In the genomic region with DNA sequence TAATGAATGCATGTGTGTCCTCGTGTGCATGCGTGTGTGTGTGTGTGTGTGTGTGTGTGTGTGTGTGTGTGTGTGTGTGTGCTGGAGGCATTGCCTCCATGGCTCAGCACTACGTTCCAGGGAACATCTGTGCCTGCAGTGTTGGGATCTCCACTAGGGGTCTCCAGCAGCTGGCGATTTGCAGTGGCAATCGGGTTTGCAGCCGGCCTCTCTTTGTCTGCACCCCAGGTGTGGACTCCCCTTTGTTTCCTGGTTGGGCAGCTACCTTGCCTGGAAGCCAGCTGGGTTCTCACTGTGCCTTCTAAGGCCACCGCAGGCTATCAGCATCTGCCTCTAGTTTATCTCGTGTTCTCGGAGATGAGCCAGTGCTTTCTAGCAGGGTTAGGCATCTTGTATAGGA, we compare ENCODE assay signal across 8 mouse cellular contexts. TPM values are rescaled to one million over a fixed set of nuclear protein-coding genes. Genes with fewer than 3 reads are reported as not detected.
DNase-seq lines count a peak whose midpoint lies in the region; ATAC-seq and TF ChIP-seq lines count a peak whose summit lies in the region.

No protein-coding gene starts in this region.

- H3K36me3 ChIP-seq in heart, embryonic 15.5 days, result no peaks in the 10 kb centered on the region
- H3K36me3 ChIP-seq in liver, postnatal 0 days (replicated peaks; ENCODE audit: insufficient read depth, low read length), result no peaks in the 10 kb centered on the region
- no peaks in the 10 kb centered on the region for H3K36me3 ChIP-seq in neural tube, embryonic 13.5 days
- no peaks in the 10 kb centered on the region for H3K36me3 ChIP-seq in testis, adult 2 months (ENCODE audit: control insufficient read depth, insufficient read depth, low read length)

- ATAC-seq in heart, embryonic 15.5 days (replicated peaks; ENCODE audit: insufficient number of reproducible peaks, insufficient read depth, low FRiP score, low read depth), result no peak
- ATAC-seq in liver, postnatal 0 days, result peak; percentile 65; the same call in 1 of the 2 replicates
- peak; percentile 80 for ATAC-seq in neural tube, embryonic 13.5 days (ENCODE audit: low read depth)

- H3K4me3 ChIP-seq in embryonic fibroblast, embryonic 13.5 days (ENCODE audit: insufficient read depth, low read length), result no peak overlapping the region
- peak overlapping the region; percentile 6 for H3K4me3 ChIP-seq in heart, embryonic 15.5 days
- no peak overlapping the region for H3K4me3 ChIP-seq in liver, postnatal 0 days (ENCODE audit: low read depth, low read length)
- no peak overlapping the region for H3K4me3 ChIP-seq in neural tube, embryonic 13.5 days
- H3K4me3 ChIP-seq in testis, adult 2 months (ENCODE audit: control insufficient read depth, low read depth, low read length), result no peak overlapping the region

- no peaks in the 10 kb centered on the region for H3K9me3 ChIP-seq in heart, embryonic 15.5 days (replicated peaks)
- H3K9me3 ChIP-seq in liver, postnatal 0 days (ENCODE audit: low read length), result no peaks in the 10 kb centered on the region
- no peaks in the 10 kb centered on the region for H3K9me3 ChIP-seq in neural tube, embryonic 13.5 days

- peak overlapping the region; percentile 39 for H3K4me2 ChIP-seq in heart, embryonic 15.5 days
- no peak overlapping the region for H3K4me2 ChIP-seq in liver, postnatal 0 days (ENCODE audit: low read depth, low read length)
- peak overlapping the region; percentile 41 for H3K4me2 ChIP-seq in neural tube, embryonic 13.5 days

- H3K4me1 ChIP-seq in embryonic fibroblast, embryonic 13.5 days (ENCODE audit: control insufficient read depth, insufficient read depth, low read length), result no peaks in the 10 kb centered on the region
- H3K4me1 ChIP-seq in heart, embryonic 15.5 days (replicated peaks), result peaks cover 6% of the 10 kb centered on the region
- H3K4me1 ChIP-seq in liver, postnatal 0 days (ENCODE audit: insufficient read depth), result peaks cover 16% of the 10 kb centered on the region; the same call in 1 of the 2 replicates
- H3K4me1 ChIP-seq in neural tube, embryonic 13.5 days (replicated peaks), result peaks cover 21% of the 10 kb centered on the region
- peaks cover 3% of the 10 kb centered on the region for H3K4me1 ChIP-seq in testis, adult 2 months (ENCODE audit: control insufficient read depth, insufficient read depth, low read length)

- WGBS in heart, embryonic 15.5 days, result 3% methylated on average over 9 of the region's 9 CpGs
- 5% methylated on average over 9 of the region's 9 CpGs for WGBS in liver, postnatal 0 days (ENCODE audit: insufficient replicate concordance)
- 4% methylated on average over 9 of the region's 9 CpGs for WGBS in neural tube, embryonic 13.5 days

- no peak overlapping the region for H3K27ac ChIP-seq in embryonic fibroblast, embryonic 13.5 days (ENCODE audit: insufficient read depth, low read length)
- no peak overlapping the region for H3K27ac ChIP-seq in heart, embryonic 15.5 days
- H3K27ac ChIP-seq in liver, postnatal 0 days (ENCODE audit: low read depth), result no peak overlapping the region
- peak overlapping the region; percentile 84 for H3K27ac ChIP-seq in neural tube, embryonic 13.5 days (replicated peaks)
- H3K27ac ChIP-seq in testis, adult 2 months (ENCODE audit: control insufficient read depth, insufficient read depth, low read depth, low read length), result no peak overlapping the region

- peak; percentile 79 for TF ChIP-seq CTCF in embryonic fibroblast, embryonic 13.5 days (IDR thresholded peaks at IDR 0.05; ENCODE audit: borderline replicate concordance, insufficient read depth, low read length)
- peak; percentile 84 for TF ChIP-seq CTCF in liver, postnatal 0 days (IDR thresholded peaks at IDR 0.05; ENCODE audit: low read depth)
- peak; percentile 50; the same call in 1 of the 2 replicates for TF ChIP-seq CTCF in testis, adult 2 months (IDR thresholded peaks at IDR 0.05; ENCODE audit: control insufficient read depth, insufficient read depth, insufficient replicate concordance, low read depth, low read length)

- no peak for TF ChIP-seq EP300 in liver, postnatal 0 days (IDR thresholded peaks at IDR 0.05; ENCODE audit: low read depth)

- no peak for TF ChIP-seq POLR2A in embryonic fibroblast, embryonic 13.5 days (IDR thresholded peaks at IDR 0.05; ENCODE audit: low read depth, low read length)
- no peak for TF ChIP-seq POLR2A in testis, adult 2 months (IDR thresholded peaks at IDR 0.05; ENCODE audit: control insufficient read depth, low read depth, low read length)

- no peaks in the 10 kb centered on the region for H3K27me3 ChIP-seq in heart, embryonic 15.5 days
- H3K27me3 ChIP-seq in liver, postnatal 0 days (ENCODE audit: insufficient read depth, low read length), result peaks cover 6% of the 10 kb centered on the region; the same call in 1 of the 2 replicates
- H3K27me3 ChIP-seq in neural tube, embryonic 13.5 days, result peaks cover 17% of the 10 kb centered on the region
- no peaks in the 10 kb centered on the region for H3K27me3 ChIP-seq in testis, adult 2 months (ENCODE audit: control insufficient read depth, insufficient read depth, low read length)

- H3K9ac ChIP-seq in heart, embryonic 15.5 days, result no peak overlapping the region
- H3K9ac ChIP-seq in liver, postnatal 0 days (replicated peaks), result no peak overlapping the region
- peak overlapping the region; percentile 27; the same call in 1 of the 2 replicates for H3K9ac ChIP-seq in neural tube, embryonic 13.5 days

- peak; percentile 56 to 65 for DNase-seq in spleen, adult 18-20 months
- no peak for DNase-seq in spleen, adult 12 weeks (ENCODE audit: low spot score)
- DNase-seq in kidney, postnatal 14 days, result peak; percentile 86
- peak; percentile 73 for DNase-seq in liver, postnatal 0 days

RNA-seq across cellular contexts. Expression of a gene that starts 4.9 kb away (rescaled TPM):
- 1.1 and 3.2 TPM in 2 replicates for polyA plus RNA-seq in embryonic fibroblast, embryonic 13.5 days (2011; ENCODE audit: insufficient read length, low read depth, missing spikeins)
- 5.4 and 6.1 TPM in 2 replicates for polyA plus RNA-seq in heart, embryonic 15.5 days (2015; fragmentation: Nextera tagmentation; extraction: Ambion mirVana)
- polyA plus RNA-seq in liver, postnatal 0 days (2015; fragmentation: Nextera tagmentation; extraction: Ambion mirVana), result 10.8 and 12.4 TPM in 2 replicates
- 19.3 and 20.6 TPM in 2 replicates for polyA plus RNA-seq in neural tube, embryonic 13.5 days (2015; fragmentation: Nextera tagmentation; extraction: Ambion mirVana)
- 609 and 637 TPM in 2 replicates for polyA plus RNA-seq in testis, adult 2 months (2012; rRNA removed)

RNA-seq across cellular contexts. Expression of a gene that starts 56.0 kb away (rescaled TPM):
- polyA plus RNA-seq in embryonic fibroblast, embryonic 13.5 days (2011; ENCODE audit: insufficient read length, low read depth, missing spikeins), result not detected in 2 replicates
- polyA plus RNA-seq in heart, embryonic 15.5 days (2015; fragmentation: Nextera tagmentation; extraction: Ambion mirVana), result 0.13 TPM in 1 of 2 replicates, not detected in the other
- polyA plus RNA-seq in liver, postnatal 0 days (2015; fragmentation: Nextera tagmentation; extraction: Ambion mirVana), result not detected in 2 replicates
- polyA plus RNA-seq in neural tube, embryonic 13.5 days (2015; fragmentation: Nextera tagmentation; extraction: Ambion mirVana), result not detected in 2 replicates
- 14.8 and 18.9 TPM in 2 replicates for polyA plus RNA-seq in testis, adult 2 months (2012; rRNA removed)

Comparison
In these comparisons a context has a peak if more than half of its experiments do, and no peak if none do; other contexts are left out.
1. RNA of a gene that starts 4.9 kb away (polyA plus RNA-seq): 609 to 637 TPM in testis, adult 2 months; 19.3 to 20.6 TPM in neural tube, embryonic 13.5 days, 10.8 to 12.4 TPM in liver, postnatal 0 days, 5.4 to 6.1 TPM in heart, embryonic 15.5 days and 1.1 to 3.2 TPM in embryonic fibroblast, embryonic 13.5 days; every median in the first group is over 10 times any median in the second.
2. RNA of a gene that starts 56.0 kb away (polyA plus RNA-seq): 14.8 to 18.9 TPM in testis, adult 2 months; 0.13 TPM in heart, embryonic 15.5 days, not detected in neural tube, embryonic 13.5 days, not detected in liver, postnatal 0 days and not detected in embryonic fibroblast, embryonic 13.5 days; every median in the first group is over 10 times any median in the second.
3. Peak in every context shown above with its lines, with median percentiles within 50 percentile points of each other: CTCF ChIP-seq.